Mouse (Mus musculus): ENCODE measurements around the gene Fchsd2.

GRCm38 (mm10) chr7:101302691-101303090 lies 210.0 kb downstream of the Fchsd2 start:
- TF ChIP-seq CTCF (conservative IDR thresholded peaks at IDR 0.05; ENCODE audit: low read length), result no peak
- TF ChIP-seq POU5F1 (IDR thresholded peaks at IDR 0.05; ENCODE audit: borderline replicate concordance, low read length), result no peak
- TF ChIP-seq NANOG (IDR thresholded peaks at IDR 0.05; ENCODE audit: borderline replicate concordance, low read length), result no peak
